Mouse (Mus musculus) lung, postnatal 10 days (tissue): ENCODE results near the gene Rimbp2.

Experiments used
- DNase-seq: peaks from one replicate; pipeline ENCODE4 v3.0.0; 2021

Gene Rimbp2

GRCm38 (mm10) chr5:128841541-128841940 lies 111.7 kb downstream of the Rimbp2 start:
- no peak for DNase-seq

- no peak for DNase-seq
Measured at GRCm38 (mm10) chr5:128837045-128837444, 116.2 kb downstream of the Rimbp2 start.

- no peak for DNase-seq
Measured at GRCm38 (mm10) chr5:128834126-128834525, 119.2 kb downstream of the Rimbp2 start.

- no peak for DNase-seq
Measured at GRCm38 (mm10) chr5:128822843-128823242, 130.4 kb downstream of the Rimbp2 start.

GRCm38 (mm10) chr5:128819638-128820285 lies 133.5 kb downstream of the Rimbp2 start:
- DNase-seq, result no peak

- no peak for DNase-seq
Measured at GRCm38 (mm10) chr5:128815629-128816028, 137.7 kb downstream of the Rimbp2 start.

- no peak for DNase-seq
Measured at GRCm38 (mm10) chr5:128815078-128815477, 138.2 kb downstream of the Rimbp2 start.

GRCm38 (mm10) chr5:128813121-128813520 lies 140.2 kb downstream of the Rimbp2 start:
- DNase-seq, result no peak

GRCm38 (mm10) chr5:128811431-128811830 lies 141.9 kb downstream of the Rimbp2 start:
- DNase-seq, result no peak

- no peak for DNase-seq
Measured at GRCm38 (mm10) chr5:128810006-128810405, 143.3 kb downstream of the Rimbp2 start.

GRCm38 (mm10) chr5:128809406-128809805 lies 143.9 kb downstream of the Rimbp2 start:
- no peak for DNase-seq

GRCm38 (mm10) chr5:128808547-128809182 lies 144.6 kb downstream of the Rimbp2 start:
- DNase-seq, result no peak

GRCm38 (mm10) chr5:128807408-128807807 lies 145.9 kb downstream of the Rimbp2 start:
- no peak for DNase-seq

- no peak for DNase-seq
Measured at GRCm38 (mm10) chr5:128806296-128806998, 146.8 kb downstream of the Rimbp2 start.

GRCm38 (mm10) chr5:128805092-128805491 lies 148.2 kb downstream of the Rimbp2 start:
- DNase-seq, result no peak

- no peak for DNase-seq
Measured at GRCm38 (mm10) chr5:128800592-128800991, 152.7 kb downstream of the Rimbp2 start.

- no peak for DNase-seq
Measured at GRCm38 (mm10) chr5:128781621-128782020, 171.7 kb downstream of the Rimbp2 start.

- no peak for DNase-seq
Measured at GRCm38 (mm10) chr5:128776386-128776785, 176.9 kb downstream of the Rimbp2 start.

GRCm38 (mm10) chr5:128769026-128769631 lies 184.2 kb downstream of the Rimbp2 start:
- DNase-seq, result no peak

- DNase-seq, result no peak
Measured at GRCm38 (mm10) chr5:128761118-128761517, 192.2 kb downstream of the Rimbp2 start.

GRCm38 (mm10) chr5:128746261-128746660 lies 207.0 kb downstream of the Rimbp2 start:
- DNase-seq, result no peak

GRCm38 (mm10) chr5:128745206-128745605 lies 208.1 kb downstream of the Rimbp2 start:
- no peak for DNase-seq

GRCm38 (mm10) chr5:128744351-128744750 lies 208.9 kb downstream of the Rimbp2 start:
- DNase-seq, result no peak

- DNase-seq, result no peak
Measured at GRCm38 (mm10) chr5:128739838-128740171, 213.5 kb downstream of the Rimbp2 start.
